Mouse (Mus musculus): ENCODE results near the gene Scamp3. TPM values are rescaled to one million over a fixed set of nuclear protein-coding genes. Genes with fewer than 3 reads are reported as not detected.

Gene Scamp3
- total and polyA plus RNA-seq, 3 experiments, result 4.5 to 72.7 (median 12.5) TPM

DNA sequence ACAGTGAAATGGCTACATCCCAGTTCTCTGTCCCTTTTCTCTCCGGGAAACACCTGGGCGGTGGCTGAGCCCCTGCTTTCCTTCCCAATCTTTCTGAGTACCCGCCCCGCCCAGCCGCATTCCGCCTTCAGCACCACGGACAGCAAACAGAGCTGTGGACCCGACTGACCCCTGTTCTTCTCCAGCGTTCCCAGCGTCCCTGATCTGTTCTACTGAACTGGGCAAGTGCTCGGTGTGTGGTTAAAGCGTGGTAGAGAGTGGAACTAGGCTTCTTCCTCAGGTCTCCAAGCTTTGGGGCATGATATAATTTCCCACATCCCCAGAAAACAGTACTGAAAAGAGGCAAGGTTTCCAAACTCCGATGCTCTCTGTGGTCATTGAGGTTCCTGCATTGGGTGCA, 18.1 kb upstream of the Scamp3 start:
- in situ Hi-C loops (cut with MboI; ENCODE audit: low pct_ligation_motif_present, low pct_unique_long_range_greater_than_20kb, low sequenced_read_pairs), result loop anchor here (5.0 kb wide), 1 partner anchor 67 kb away; the partner anchor contains the start of gene Rusc1
- Histone ChIP-seq H3K4me3 (replicated peaks in 1 of 3; ENCODE audit: low read depth in 2 of 3, low read length in 2 of 3, poor library complexity in 1 of 3) (peak overlapping the region; percentile 44 to 78 (median 58)), H3K9me3 (replicated peaks; ENCODE audit: low read length) (no peaks in the 10 kb centered on the region), H3K79me2 (replicated peaks; ENCODE audit: control insufficient read depth, extremely low read depth, insufficient read depth, poor library complexity, severe bottlenecking) (no peaks in the 10 kb centered on the region), H3K27ac (ENCODE audit: insufficient read depth, low read depth) (no peak overlapping the region), H3K4me2 (ENCODE audit: insufficient read depth, low read depth, poor library complexity, severe bottlenecking) (peak overlapping the region; percentile 79), H3K36me3 (replicated peaks in 1 of 2; ENCODE audit: control insufficient read depth in 1 of 2, insufficient read depth in 1 of 2, low read length in 1 of 2) (peaks cover 0 to 9% of the 10 kb centered on the region in 2 experiments), H3K9ac (ENCODE audit: insufficient read depth, low read depth) (0 out of 2 replicates have a peak overlapping the region, but pooled peaks have one; percentile 36), H3K27me3 (replicated peaks) (no peaks in the 10 kb centered on the region), H3K4me1 (ENCODE audit: control insufficient read depth in 1 of 2, insufficient read depth in 2 of 2) (peaks cover 0 to 32% of the 10 kb centered on the region in 2 experiments; a peak in 3 of 4 replicates)
- dilution Hi-C loops (cut with MboI; ENCODE audit: extremely low pct_ligation_motif_present, extremely low pct_unique_long_range_greater_than_20kb, low sequenced_read_pairs), result no loop called here
- TF ChIP-seq ELF1 (IDR thresholded peaks at IDR 0.05; ENCODE audit: low read depth, low read length) (no peak), SIN3A (IDR thresholded peaks at IDR 0.05; ENCODE audit: low read length) (peak; percentile 95), ZKSCAN1 (IDR thresholded peaks at IDR 0.05; ENCODE audit: borderline replicate concordance, low read depth, low read length) (no peak), MXI1 (IDR thresholded peaks at IDR 0.05; ENCODE audit: low read depth, low read length) (peak; percentile 77), UBTF (IDR thresholded peaks at IDR 0.05; ENCODE audit: low read depth, low read length) (0 out of 2 replicates have a peak, but pooled peaks have one; percentile 14)
- DNase-seq (ENCODE audit: extremely low read depth), result no peak

- peak; percentile 84 for DNase-seq (ENCODE audit: extremely low read depth)
- in situ Hi-C loops (cut with MboI; ENCODE audit: low pct_ligation_motif_present, low pct_unique_long_range_greater_than_20kb, low sequenced_read_pairs), result loop anchor here (5.0 kb wide), 1 partner anchor 67 kb away; the partner anchor contains the start of gene Rusc1
- Histone ChIP-seq H3K4me1 (ENCODE audit: control insufficient read depth in 1 of 2, insufficient read depth in 2 of 2) (peaks cover 0 to 32% of the 10 kb centered on the region in 2 experiments; a peak in 3 of 4 replicates), H3K79me2 (replicated peaks; ENCODE audit: control insufficient read depth, extremely low read depth, insufficient read depth, poor library complexity, severe bottlenecking) (no peaks in the 10 kb centered on the region), H3K27ac (ENCODE audit: insufficient read depth, low read depth) (no peak within 1 kb of the TSS), H3K9ac (ENCODE audit: insufficient read depth, low read depth) (peak within 1 kb of the TSS; percentile 36; the same call in 1 of the 2 replicates), H3K27me3 (replicated peaks) (no peaks in the 10 kb centered on the region), H3K9me3 (replicated peaks; ENCODE audit: low read length) (no peaks in the 10 kb centered on the region), H3K36me3 (replicated peaks in 1 of 2; ENCODE audit: control insufficient read depth in 1 of 2, insufficient read depth in 1 of 2, low read length in 1 of 2) (peaks cover 0 to 8% of the 10 kb centered on the region in 2 experiments), H3K4me2 (ENCODE audit: insufficient read depth, low read depth, poor library complexity, severe bottlenecking) (peak within 1 kb of the TSS; percentile 79), H3K4me3 (replicated peaks in 1 of 3; ENCODE audit: low read depth in 2 of 3, low read length in 2 of 3, poor library complexity in 1 of 3) (peak within 1 kb of the TSS; percentile 44 to 78 (median 58))
- dilution Hi-C loops (cut with MboI; ENCODE audit: extremely low pct_ligation_motif_present, extremely low pct_unique_long_range_greater_than_20kb, low sequenced_read_pairs), result no loop called here
- no peak for TF ChIP-seq EP300 (IDR thresholded peaks at IDR 0.05; ENCODE audit: low read length)
- TF ChIP-seq SIN3A (IDR thresholded peaks at IDR 0.05; ENCODE audit: low read length), result peak; percentile 32; the same call in 1 of the 2 replicates
- no peak for TF ChIP-seq MYC (IDR thresholded peaks at IDR 0.05; ENCODE audit: low read depth, low read length)
- TF ChIP-seq ZC3H11A (IDR thresholded peaks at IDR 0.05; ENCODE audit: low read depth, low read length), result no peak
- TF ChIP-seq ZKSCAN1 (IDR thresholded peaks at IDR 0.05; ENCODE audit: borderline replicate concordance, low read depth, low read length), result no peak
- no peak for TF ChIP-seq GABPA (IDR thresholded peaks at IDR 0.05; ENCODE audit: insufficient replicate concordance, low read depth, low read length)
- TF ChIP-seq SMC3 (IDR thresholded peaks at IDR 0.05; ENCODE audit: low read depth, low read length), result peak; percentile 58
- TF ChIP-seq ZMIZ1 (IDR thresholded peaks at IDR 0.05; ENCODE audit: low read depth, low read length), result no peak
- no peak for TF ChIP-seq ELF1 (IDR thresholded peaks at IDR 0.05; ENCODE audit: low read depth, low read length)
- TF ChIP-seq MXI1 (IDR thresholded peaks at IDR 0.05; ENCODE audit: low read depth, low read length), result peak; percentile 98
- TF ChIP-seq JUND (conservative IDR thresholded peaks at IDR 0.05; ENCODE audit: low read depth, low read length), result no peak
- TF ChIP-seq CHD1 (IDR thresholded peaks at IDR 0.05; ENCODE audit: low read depth, low read length), result no peak
- no peak for TF ChIP-seq USF1 (IDR thresholded peaks at IDR 0.05; ENCODE audit: low read depth, low read length)
- TF ChIP-seq IRF4 (IDR thresholded peaks at IDR 0.05; ENCODE audit: low read depth, low read length), result no peak
- no peak for TF ChIP-seq ZNF384 (IDR thresholded peaks at IDR 0.05; ENCODE audit: low read depth, low read length)
- TF ChIP-seq MAZ (IDR thresholded peaks at IDR 0.05; ENCODE audit: low read depth, low read length), result peak; percentile 68; the same call in 1 of the 2 replicates
- TF ChIP-seq NELFE (IDR thresholded peaks at IDR 0.05; ENCODE audit: low read depth, low read length), result no peak
- no peak for TF ChIP-seq POLR2AphosphoS2 (IDR thresholded peaks at IDR 0.05; ENCODE audit: low read depth, low read length)
- no peak for TF ChIP-seq HCFC1 (IDR thresholded peaks at IDR 0.05; ENCODE audit: low read depth, low read length)
- no peak for TF ChIP-seq PAX5 (IDR thresholded peaks at IDR 0.05; ENCODE audit: low read length)
- no peak for TF ChIP-seq UBTF (IDR thresholded peaks at IDR 0.05; ENCODE audit: low read depth, low read length)
- no peak for TF ChIP-seq TBP (conservative IDR thresholded peaks at IDR 0.05; ENCODE audit: low read depth, low read length)
- peak; percentile 57 for TF ChIP-seq BHLHE40 (IDR thresholded peaks at IDR 0.05; ENCODE audit: low read depth, low read length)
- peak; percentile 52 for TF ChIP-seq NRF1 (IDR thresholded peaks at IDR 0.05; ENCODE audit: low read depth, low read length)
- TF ChIP-seq CHD2 (IDR thresholded peaks at IDR 0.05; ENCODE audit: low read length), result no peak
- peak; percentile 26; the same call in 1 of the 2 replicates for TF ChIP-seq MAX (IDR thresholded peaks at IDR 0.05; ENCODE audit: low read length)
- no peak for TF ChIP-seq MEF2A (IDR thresholded peaks at IDR 0.05; ENCODE audit: borderline replicate concordance, low read depth, low read length)
- peak; percentile 9 for TF ChIP-seq RAD21 (IDR thresholded peaks at IDR 0.05; ENCODE audit: low read depth, low read length)
- no peak for TF ChIP-seq MAFK (IDR thresholded peaks at IDR 0.05; ENCODE audit: insufficient replicate concordance, low read length)
Observed at GRCm38 (mm10) chr3:89159616-89160344, 17.5 kb upstream of the Scamp3 start, which contains the start of gene Hcn3. TSS of gene Hcn3 (minus strand) at chr3:89160196.
